Mouse (Mus musculus) macrophage (primary cell): ENCODE data around the gene Asb11. TPM values are rescaled to one million over a fixed set of nuclear protein-coding genes. Genes with fewer than 3 reads are reported as not detected.

Source experiments
- H3K27ac ChIP-seq: fragments of 350-480 bp; formaldehyde crosslinking; 2 replicates; pipeline ENCODE4 v1.9.0; 2021
- H3K36me3 ChIP-seq: fragments of 350-480 bp; formaldehyde crosslinking; 2 replicates; pipeline ENCODE4 v1.9.0; 2021; ENCODE audit errors: inconsistent target
- H3K4me3 ChIP-seq: fragments of 350-480 bp; formaldehyde crosslinking; 2 replicates; pipeline ENCODE4 v1.9.0; 2021; ENCODE audit errors: inconsistent target
- H3K79me2 ChIP-seq: fragments of 350-480 bp; formaldehyde crosslinking; 2 replicates; pipeline ENCODE4 v1.9.0; 2021; ENCODE audit errors: inconsistent target
- WGBS: methylation state at CpG from one replicate; pipeline ENCODE4 v1.1.7; 2026; ENCODE audit warnings: inconsistent platforms; ENCODE audit not compliant: missing documents; 5-methylcytosine and 5-hydroxymethylcytosine counted together
- polyA plus RNA-seq: library from polyadenylated mRNA; stranded (reverse); fragments of 250-400 nt; gene quantifications from 3 replicates; pipeline ENCODE4 v1.2.4, GENCODE M21; 2018; ENCODE audit warnings: inconsistent platforms

Gene Asb11
- polyA plus RNA-seq, 1 experiment from 2014 or later: not detected

DNA sequence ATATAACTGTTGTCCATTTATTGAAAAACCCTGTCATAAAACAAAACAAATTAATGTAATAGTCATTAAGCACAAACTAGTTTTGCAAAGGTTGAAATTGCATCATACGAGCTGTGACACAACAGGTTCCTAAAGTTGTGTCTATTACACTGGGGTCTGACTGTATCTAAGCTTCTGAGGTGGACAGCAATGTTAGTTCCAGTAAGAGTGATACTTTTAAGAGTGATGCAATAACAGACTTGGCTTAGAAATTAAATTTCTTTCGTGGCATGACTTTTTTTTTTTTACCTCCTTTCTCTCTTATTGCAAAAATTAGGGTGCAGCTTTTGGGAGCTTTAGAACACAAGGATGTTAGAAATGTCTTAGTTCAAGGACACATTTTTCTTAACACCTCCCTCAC is 8.6 kb upstream of the Asb11 start:
- Histone ChIP-seq H3K36me3 (no peaks in the 10 kb centered on the region), H3K4me3 (no peak overlapping the region), H3K79me2 (no peaks in the 10 kb centered on the region), H3K27ac (no peak overlapping the region)
- 75% methylated on average over 1 of the region's 2 CpGs for WGBS

DNA sequence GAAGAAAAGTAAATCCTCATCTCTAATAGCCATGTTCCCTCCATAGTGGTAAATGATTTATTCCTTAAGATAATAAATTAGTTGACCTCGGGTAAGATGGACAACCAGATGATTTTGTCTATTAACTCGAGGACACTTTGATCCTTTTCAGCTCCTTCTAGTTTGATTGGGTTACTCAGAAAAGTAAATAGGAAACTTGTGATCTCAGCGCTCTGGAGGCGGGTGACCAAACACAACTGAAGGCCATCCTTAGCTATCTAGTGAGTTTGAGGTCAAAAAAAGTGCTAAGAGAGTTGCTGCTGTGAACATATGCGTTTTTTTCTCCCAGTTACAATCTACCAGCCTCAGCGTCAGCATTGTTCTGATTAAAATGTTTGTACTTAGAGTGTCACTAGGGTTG is 6.2 kb upstream of the Asb11 start:
- no peaks in the 10 kb centered on the region for H3K36me3 ChIP-seq
- H3K27ac ChIP-seq: no peak overlapping the region
- no peak overlapping the region for H3K4me3 ChIP-seq
- 95% methylated on average over 6 of the region's 6 CpGs for WGBS
- H3K79me2 ChIP-seq: no peaks in the 10 kb centered on the region

DNA sequence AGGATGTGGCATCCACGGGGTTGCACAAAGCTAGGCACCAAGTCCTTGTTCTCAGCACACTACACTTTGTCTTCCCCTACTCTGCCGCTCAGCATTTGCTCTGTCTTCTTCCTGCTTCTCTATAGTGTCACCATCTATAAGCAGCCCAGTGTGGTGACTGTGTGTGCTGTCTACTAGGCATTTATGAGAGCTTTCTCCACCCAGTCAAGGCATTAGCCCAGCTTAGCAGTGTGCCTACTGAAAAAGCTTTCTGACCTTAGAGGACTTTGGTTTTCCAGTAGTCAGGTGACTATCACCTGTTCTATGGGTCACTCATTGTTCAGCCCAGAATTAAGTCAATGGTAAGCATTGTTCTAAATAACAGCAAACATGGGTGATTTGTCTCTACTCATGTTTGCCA is 5.7 kb upstream of the Asb11 start:
- Histone ChIP-seq H3K79me2 (no peaks in the 10 kb centered on the region), H3K27ac (no peak overlapping the region), H3K4me3 (no peak overlapping the region), H3K36me3 (no peaks in the 10 kb centered on the region)
- 55% methylated on average over 1 of the region's 2 CpGs for WGBS

DNA sequence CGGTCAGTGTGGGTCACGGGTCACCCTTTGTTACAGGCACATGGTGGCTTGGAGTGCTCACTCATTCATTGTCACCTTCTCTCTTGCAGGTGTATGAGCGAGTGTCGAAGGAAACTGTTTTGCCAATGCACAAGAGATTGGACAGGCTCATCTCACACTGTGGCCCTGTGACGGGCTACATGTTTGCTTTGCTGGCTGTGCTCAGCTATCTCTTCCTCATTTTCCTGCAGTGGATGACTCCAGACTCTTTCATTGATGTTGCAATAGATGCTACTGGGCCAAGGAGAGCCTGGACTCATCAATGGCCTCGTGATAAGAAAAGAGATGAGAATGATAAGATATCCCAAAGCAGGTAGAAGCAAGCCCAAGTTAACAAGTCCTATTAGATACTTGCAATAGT is 5.3 kb upstream of the Asb11 start:
- Histone ChIP-seq H3K36me3 (no peaks in the 10 kb centered on the region), H3K27ac (no peak overlapping the region), H3K79me2 (no peaks in the 10 kb centered on the region), H3K4me3 (no peak overlapping the region)
- 73% methylated on average over 6 of the region's 6 CpGs for WGBS

DNA sequence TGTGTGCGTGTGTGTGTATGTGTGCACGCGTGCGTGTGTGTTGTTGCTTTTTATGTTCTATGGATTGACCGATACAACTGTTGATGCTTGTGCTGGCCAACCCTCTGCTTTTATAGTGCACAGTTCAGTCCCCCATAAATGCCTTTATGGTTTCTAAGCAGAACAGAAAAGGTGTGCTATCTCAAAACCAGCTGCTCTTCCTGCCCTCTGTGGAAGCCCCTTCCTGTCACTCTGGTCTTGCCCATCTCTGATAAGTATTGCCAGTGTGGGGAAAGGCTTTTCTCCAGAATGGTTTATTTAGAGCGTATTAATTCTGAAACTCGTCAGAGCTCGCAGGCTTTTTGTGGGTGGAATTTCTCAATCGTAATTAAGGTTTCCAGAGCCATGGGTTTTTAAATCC is 4.1 kb upstream of the Asb11 start:
- Histone ChIP-seq H3K27ac (no peak overlapping the region), H3K36me3 (no peaks in the 10 kb centered on the region)
- 93% methylated on average over 5 of the region's 9 CpGs for WGBS

DNA sequence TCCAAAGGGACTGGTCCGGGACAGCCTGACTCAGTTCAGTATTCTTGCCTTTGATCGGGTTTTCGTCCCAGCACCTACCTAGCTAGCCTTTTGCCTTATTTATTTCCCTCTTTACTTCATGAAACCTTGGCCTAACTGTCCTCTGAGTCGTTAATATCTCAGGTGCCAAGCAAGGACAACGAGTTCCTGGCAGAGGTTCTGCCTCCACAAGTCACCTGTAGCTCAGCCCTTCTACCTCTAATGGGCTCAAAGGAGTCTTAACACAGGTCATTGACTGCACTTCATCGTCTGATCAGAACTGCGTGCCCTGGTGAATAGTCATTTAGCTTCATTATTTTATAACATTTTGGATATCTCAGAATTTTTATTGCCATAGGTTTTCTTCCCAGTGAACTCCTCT is 2.7 kb downstream of the Asb11 start:
- Histone ChIP-seq H3K36me3 (no peaks in the 10 kb centered on the region), H3K79me2 (no peaks in the 10 kb centered on the region), H3K27ac (no peak overlapping the region), H3K4me3 (no peak overlapping the region)
- WGBS: 78% methylated on average over 7 of the region's 7 CpGs

More for the DNA sequence above, 4.1 kb upstream of the Asb11 start:
- Histone ChIP-seq H3K79me2 (no peaks in the 10 kb centered on the region), H3K4me3 (no peak overlapping the region)

DNA sequence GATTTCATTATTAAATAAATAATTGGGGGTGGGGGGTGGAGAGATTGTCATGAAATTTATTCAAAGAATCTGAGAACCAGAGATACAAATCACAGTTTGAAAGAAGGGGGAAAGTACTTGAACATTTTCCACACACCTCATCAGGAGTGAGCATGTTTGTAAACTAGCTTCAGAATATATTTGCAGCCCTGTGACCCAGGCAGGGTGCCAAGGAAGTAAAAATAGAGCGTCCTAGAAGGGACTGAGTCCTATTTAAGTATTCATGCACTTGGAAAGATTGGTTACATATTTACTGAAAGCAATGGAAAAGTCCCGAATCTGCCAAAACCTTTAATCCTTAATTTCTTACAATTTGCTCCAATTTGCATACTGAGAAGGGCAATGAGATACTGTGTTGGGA is 3.3 kb downstream of the Asb11 start:
- WGBS: 83% methylated on average over 2 of the region's 2 CpGs
- Histone ChIP-seq H3K36me3 (no peaks in the 10 kb centered on the region), H3K79me2 (no peaks in the 10 kb centered on the region), H3K4me3 (no peak overlapping the region), H3K27ac (no peak overlapping the region)

DNA sequence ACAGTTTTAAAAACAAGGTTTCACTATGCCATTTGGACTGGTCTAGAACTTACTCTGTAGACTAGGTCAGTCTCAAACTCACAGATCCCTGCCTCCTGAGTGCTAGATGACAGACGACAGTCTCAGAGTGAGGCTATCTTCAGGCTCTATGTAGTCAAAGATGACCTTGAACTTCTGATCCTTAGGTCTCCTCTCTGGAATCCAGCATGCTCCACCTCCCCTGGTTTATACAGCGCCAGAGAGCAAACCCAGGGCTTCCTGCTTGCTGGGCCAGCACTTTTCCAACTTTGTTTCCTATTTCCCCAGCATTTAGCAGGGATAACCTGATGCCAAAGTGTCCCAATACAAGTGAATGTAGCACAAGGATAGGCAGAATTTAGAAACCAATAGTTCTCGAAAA is 3.9 kb downstream of the Asb11 start:
- no peak overlapping the region for H3K27ac ChIP-seq
- no peaks in the 10 kb centered on the region for H3K36me3 ChIP-seq
- no peaks in the 10 kb centered on the region for H3K79me2 ChIP-seq
- H3K4me3 ChIP-seq: no peak overlapping the region
- WGBS: 89% methylated on average over 3 of the region's 3 CpGs

DNA sequence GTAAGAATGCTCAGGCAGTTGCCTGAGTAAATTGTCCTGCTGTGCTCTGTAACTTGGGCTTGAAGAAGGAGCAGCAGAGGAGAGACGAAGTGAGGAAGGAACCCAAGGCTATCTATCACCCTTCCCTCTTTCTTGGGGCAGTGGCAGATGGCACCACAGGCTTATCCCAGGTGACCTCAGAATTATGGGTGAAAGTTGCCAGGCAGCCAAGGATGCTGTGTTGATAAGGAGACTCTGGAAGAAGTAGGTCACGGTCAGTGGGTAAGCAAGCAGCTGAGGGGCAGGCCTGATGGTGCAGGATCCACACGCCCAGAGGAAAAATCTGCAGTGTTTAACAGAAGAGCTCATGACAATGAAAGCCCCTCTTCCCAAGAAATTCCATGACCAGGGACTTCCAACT is 4.5 kb downstream of the Asb11 start:
- no peaks in the 10 kb centered on the region for H3K79me2 ChIP-seq
- no peak overlapping the region for H3K4me3 ChIP-seq
- no peak overlapping the region for H3K27ac ChIP-seq
- WGBS: 59% methylated on average over 2 of the region's 3 CpGs
- no peaks in the 10 kb centered on the region for H3K36me3 ChIP-seq

DNA sequence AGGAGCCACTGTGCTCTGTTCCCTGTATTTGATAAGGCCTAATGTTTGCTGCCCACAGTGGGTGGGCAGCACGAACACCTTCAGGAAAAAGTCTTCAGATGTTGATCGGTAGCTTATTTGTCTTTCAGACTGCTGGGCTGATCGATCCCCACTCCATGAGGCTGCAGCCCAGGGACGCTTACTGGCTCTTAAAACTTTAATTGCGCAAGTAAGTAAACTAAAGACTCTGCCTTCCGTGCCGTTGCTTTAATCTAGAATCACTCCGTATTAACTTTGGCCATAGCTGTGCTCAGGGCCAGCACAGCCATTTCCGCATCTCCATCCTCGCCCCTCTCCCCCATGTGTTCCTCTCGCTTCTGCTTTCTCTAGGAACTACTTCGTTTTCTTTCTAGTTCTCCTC is 8.8 kb downstream of the Asb11 start:
- WGBS: 90% methylated on average over 12 of the region's 12 CpGs
- no peaks in the 10 kb centered on the region for H3K36me3 ChIP-seq
- no peaks in the 10 kb centered on the region for H3K79me2 ChIP-seq
- no peak overlapping the region for H3K27ac ChIP-seq
- H3K4me3 ChIP-seq: no peak overlapping the region

DNA sequence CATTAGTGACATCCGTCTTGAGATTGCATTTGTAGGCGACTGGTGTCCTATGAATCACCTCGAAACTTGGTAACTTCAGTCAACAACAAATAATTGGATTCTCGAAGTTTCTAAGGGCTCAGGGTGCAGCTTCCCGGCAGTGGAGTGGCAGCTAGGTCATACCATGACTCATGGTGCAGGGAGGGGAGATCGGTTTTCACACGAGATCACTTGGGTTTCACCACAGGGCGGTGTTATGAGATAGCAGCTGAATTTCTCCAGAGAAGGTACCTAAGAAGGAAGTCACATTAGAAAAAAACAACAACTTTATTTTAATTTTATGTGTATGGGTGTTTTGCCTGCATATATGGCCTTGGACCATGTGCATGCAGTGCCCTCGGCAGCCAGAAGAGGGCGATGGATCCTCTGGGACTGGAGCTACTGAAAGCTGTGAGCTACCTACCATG is 9.3 kb downstream of the Asb11 start:
- no peaks in the 10 kb centered on the region for H3K79me2 ChIP-seq
- H3K27ac ChIP-seq: no peak overlapping the region
- no peaks in the 10 kb centered on the region for H3K36me3 ChIP-seq
- no peak overlapping the region for H3K4me3 ChIP-seq
- WGBS: 87% methylated on average over 10 of the region's 10 CpGs

DNA sequence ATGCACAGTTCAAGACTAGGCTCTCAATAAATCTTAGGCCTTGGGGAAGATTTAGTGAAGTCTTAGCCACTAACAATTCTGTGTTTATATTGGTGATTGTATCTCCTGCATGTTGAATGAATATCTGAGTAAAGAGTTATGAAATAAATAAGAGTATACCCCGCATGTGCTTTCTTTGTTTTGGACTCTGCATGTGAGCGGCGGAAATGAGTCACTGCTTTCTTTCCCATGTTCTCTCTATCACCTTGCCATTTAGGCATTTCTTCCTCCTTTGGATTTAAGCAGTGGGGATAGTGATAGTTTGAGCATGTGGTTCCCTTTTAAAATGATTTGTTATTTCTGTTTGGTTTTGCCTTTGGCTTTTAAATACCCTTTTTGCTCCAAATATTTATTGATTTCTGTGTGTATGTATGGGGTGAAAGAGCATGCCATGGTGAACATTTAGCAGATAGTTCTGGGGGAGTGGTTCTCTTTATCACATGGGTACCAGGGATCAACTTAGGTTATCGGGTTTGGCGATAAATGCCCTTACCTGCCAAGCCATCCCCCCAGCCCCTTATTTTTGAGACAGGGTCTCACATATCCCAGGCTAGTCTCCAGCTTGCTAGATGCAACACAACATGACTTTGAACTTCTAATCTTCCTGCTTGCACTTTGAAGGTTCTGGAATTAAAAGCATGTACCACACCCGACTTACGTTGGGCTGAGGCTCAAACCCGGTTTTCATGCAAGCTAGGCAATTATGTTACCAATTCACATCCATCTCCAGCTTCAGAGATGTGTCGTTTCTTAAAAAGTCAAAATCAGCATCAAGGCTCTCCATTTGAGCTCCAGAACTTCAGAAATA is 10.3 kb downstream of the Asb11 start:
- WGBS: 90% methylated on average over 9 of the region's 9 CpGs
- H3K79me2 ChIP-seq: no peaks in the 10 kb centered on the region
- H3K36me3 ChIP-seq: no peaks in the 10 kb centered on the region
- H3K4me3 ChIP-seq: no peak overlapping the region
- no peak overlapping the region for H3K27ac ChIP-seq

DNA sequence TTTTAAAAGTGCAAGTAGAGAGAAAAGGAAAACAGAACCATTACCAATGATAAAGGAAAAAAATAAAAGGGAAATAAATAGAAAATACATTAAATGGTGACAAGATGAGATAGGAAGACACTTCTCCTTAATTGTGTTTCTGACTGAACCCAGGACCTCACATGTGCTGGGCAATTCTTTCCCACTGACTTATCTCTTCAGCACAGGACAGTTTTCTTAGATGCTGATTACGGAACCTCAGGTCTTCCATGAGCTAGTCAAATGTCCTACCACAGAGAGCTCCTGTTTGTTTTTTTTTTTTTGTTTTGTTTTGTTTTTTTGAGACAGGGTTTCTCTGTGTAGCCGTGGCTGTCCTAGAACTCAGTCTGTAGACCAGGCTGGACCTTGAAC is 10.9 kb downstream of the Asb11 start:
- WGBS: 95% methylated on average over 2 of the region's 2 CpGs
- Histone ChIP-seq H3K79me2 (no peaks in the 10 kb centered on the region), H3K4me3 (no peak overlapping the region), H3K36me3 (no peaks in the 10 kb centered on the region), H3K27ac (no peak overlapping the region)

DNA sequence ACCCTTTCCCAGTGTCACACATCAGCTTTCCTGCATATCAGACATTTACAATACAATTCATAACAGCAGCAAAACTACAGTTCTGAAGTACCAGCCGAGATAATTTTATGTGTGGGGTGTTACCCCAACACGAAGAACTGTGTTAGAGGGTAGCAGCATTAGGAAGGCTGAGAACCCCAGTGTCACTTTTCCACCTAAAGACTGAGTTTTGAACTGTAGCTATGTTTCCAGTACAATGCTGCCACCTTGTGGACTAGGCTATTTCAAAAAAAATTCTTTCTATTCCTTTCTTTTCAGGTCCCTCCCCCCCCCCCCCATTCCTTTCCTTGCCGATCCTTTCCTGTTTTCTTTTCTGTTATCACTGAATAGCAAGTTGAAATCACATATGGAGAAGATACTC is 12.4 kb downstream of the Asb11 start:
- H3K4me3 ChIP-seq: no peak overlapping the region
- no peaks in the 10 kb centered on the region for H3K79me2 ChIP-seq
- no peaks in the 10 kb centered on the region for H3K36me3 ChIP-seq
- WGBS: 26% methylated on average over 3 of the region's 3 CpGs
- no peak overlapping the region for H3K27ac ChIP-seq

DNA sequence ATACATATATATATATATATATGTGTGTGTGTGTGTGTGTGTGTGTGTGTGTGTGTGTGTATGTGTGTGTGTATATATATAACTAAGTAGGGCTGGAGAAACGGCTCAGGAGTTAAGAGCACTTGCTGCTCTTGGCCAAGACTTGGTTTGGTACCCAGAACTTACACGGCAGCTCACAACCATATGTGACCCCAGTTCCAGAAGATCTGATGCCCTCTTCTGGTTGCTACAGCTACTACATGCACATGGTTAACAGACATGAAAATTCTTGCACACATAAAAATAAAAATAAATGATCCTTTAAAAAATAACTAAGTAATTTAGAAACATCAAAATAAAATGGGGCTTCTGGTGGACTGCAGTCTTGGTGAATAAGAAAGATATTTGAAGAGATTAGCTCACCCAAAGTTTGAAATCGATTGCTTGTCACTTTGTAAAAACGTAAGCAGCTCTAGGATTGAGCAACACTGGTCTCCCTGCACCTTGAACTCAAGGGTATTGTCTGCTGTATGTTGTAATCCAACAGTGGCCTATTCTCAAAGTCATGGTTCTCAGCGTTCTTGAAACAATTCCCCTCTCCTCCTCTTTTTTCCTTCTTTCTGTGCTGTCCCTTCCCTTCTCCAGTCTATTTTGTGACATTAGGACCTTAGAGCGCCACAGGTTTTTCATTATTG is 22.5 kb downstream of the Asb11 start:
- Histone ChIP-seq H3K36me3 (no peaks in the 10 kb centered on the region), H3K4me3 (no peak overlapping the region), H3K27ac (no peak overlapping the region), H3K79me2 (no peaks in the 10 kb centered on the region)
- 63% methylated on average over 6 of the region's 6 CpGs for WGBS
